Mouse (Mus musculus): Measurements from ENCODE around the gene Crygc.
"Not testable (repeated sequence)": the region's sequence is repeated elsewhere in the genome, so short reads cannot be mapped to it uniquely, and the experiment has no call there.

DNA sequence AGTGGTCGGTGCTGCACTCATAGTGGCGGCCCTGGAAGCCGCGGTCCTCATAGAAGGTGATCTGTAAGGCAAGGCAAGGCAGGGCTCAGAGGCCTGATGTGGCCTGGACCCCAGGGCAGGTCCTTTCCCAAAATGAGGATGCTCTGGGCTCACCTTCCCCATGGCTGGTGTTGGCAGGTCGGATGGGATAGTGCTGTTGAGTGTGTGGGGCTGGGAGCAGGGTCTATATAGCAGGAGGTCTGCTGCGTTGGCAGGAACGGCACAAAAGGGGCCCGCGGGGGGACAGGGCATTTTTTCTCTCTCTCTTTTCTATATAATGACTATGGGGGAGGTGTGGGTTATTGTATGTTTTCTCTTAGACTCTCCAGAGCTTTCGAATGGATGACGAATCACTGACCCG lies 22.5 kb downstream of the Crygc start, which contains the start of gene Cryge:
- TF ChIP-seq CTCF (IDR thresholded peaks at IDR 0.05; ENCODE audit: low read depth, low read length); POLR2A (IDR thresholded peaks at IDR 0.05; ENCODE audit: extremely low read depth, insufficient read depth, low read length): not testable (repeated sequence)

Measured in liver, adult 2 months (tissue).